8 mouse cellular contexts compared by ENCODE assay signal in genomic region chr4:149220042-149220473, GRCm38 (mm10). TPM values are rescaled to one million over a fixed set of nuclear protein-coding genes. Genes with fewer than 3 reads are reported as not detected.
DNase-seq lines count a peak whose midpoint lies in the region; ATAC-seq and TF ChIP-seq lines count a peak whose summit lies in the region.

No protein-coding gene starts in this region.

- in situ Hi-C loops in ES-E14 (cut with MboI; ENCODE audit: low sequenced_read_pairs in 2 of 2, unreplicated experiment in 2 of 2), result no loop called here

- intact Hi-C loops in left cerebral cortex, postnatal 25 days (cut with DNase I), result no loop called here

- no peaks in the 10 kb centered on the region for H3K9me3 ChIP-seq in ES-E14 (ENCODE audit: control insufficient read depth, insufficient read depth, low read depth, low read length)
- no peaks in the 10 kb centered on the region for H3K9me3 ChIP-seq in forebrain, embryonic 14.5 days (replicated peaks; ENCODE audit: control insufficient read depth, low read length)

- DNase-seq in ES-E14 (ENCODE audit: low read depth, low spot score), result peak; percentile 17
- DNase-seq in cerebellum, adult 11 months, result peak; percentile 60
- peak; percentile 91 for DNase-seq in forebrain, embryonic 14.5 days (ENCODE audit: low spot score)
- DNase-seq in left cerebral cortex, postnatal 25 days (ENCODE audit: low spot score in 2 of 2), result peak; percentile 54 to 72
- DNase-seq in lung, adult 2 months, result no peak
- DNase-seq in T-cell, adult 2 months (ENCODE audit: low spot score), result no peak
- DNase-seq in c-Kit-positive CD71-positive TER-119-positive erythroid progenitor cells, embryonic 14.5 days (ENCODE audit: low spot score), result no peak

- 0 out of 4 replicates have a peak, but pooled peaks cover 0 to 1% of the 10 kb centered on the region in 2 experiments for H3K4me1 ChIP-seq in ES-E14 (ENCODE audit: control insufficient read depth in 2 of 2, insufficient read depth in 2 of 2, low read length in 2 of 2, poor library complexity in 1 of 2)
- peaks cover 16% of the 10 kb centered on the region for H3K4me1 ChIP-seq in forebrain, embryonic 14.5 days (ENCODE audit: control insufficient read depth, insufficient read depth, low read length)
- no peaks in the 10 kb centered on the region for H3K4me1 ChIP-seq in lung, adult 2 months (ENCODE audit: control insufficient read depth, insufficient read depth, low read length)

- no peak overlapping the region for H3K27ac ChIP-seq in ES-E14 (ENCODE audit: insufficient read depth, low read depth, low read length, poor library complexity, severe bottlenecking)
- peak overlapping the region; percentile 78 for H3K27ac ChIP-seq in forebrain, embryonic 14.5 days (ENCODE audit: low read depth, low read length)

- no peaks in the 10 kb centered on the region for H3K27me3 ChIP-seq in forebrain, embryonic 14.5 days (replicated peaks; ENCODE audit: control insufficient read depth, insufficient read depth, low read length)

- no peak for TF ChIP-seq CTCF in lung, adult 2 months (IDR thresholded peaks at IDR 0.05; ENCODE audit: insufficient read depth, low read length)

- H3K4me3 ChIP-seq in ES-E14 (ENCODE audit: insufficient read depth in 1 of 2, low read depth in 1 of 2, low read length in 2 of 2, poor library complexity in 1 of 2, severe bottlenecking in 1 of 2), result no peak overlapping the region
- no peak overlapping the region for H3K4me3 ChIP-seq in forebrain, embryonic 14.5 days (ENCODE audit: low read depth, low read length)
- no peak overlapping the region for H3K4me3 ChIP-seq in lung, adult 2 months (replicated peaks; ENCODE audit: extremely low read depth, low read depth, low read length)

- H3K4me2 ChIP-seq in forebrain, embryonic 14.5 days (ENCODE audit: low read length), result 0 out of 2 replicates have a peak overlapping the region, but pooled peaks have one; percentile 9

- no peak for TF ChIP-seq POLR2A in lung, adult 2 months (IDR thresholded peaks at IDR 0.05; ENCODE audit: borderline replicate concordance, extremely low read depth, low read depth, low read length)

- H3K36me3 ChIP-seq in ES-E14 (ENCODE audit: control insufficient read depth, insufficient read depth, low read length, poor library complexity, severe bottlenecking), result peaks cover 2% of the 10 kb centered on the region; the same call in 1 of the 2 replicates
- peaks cover 89% of the 10 kb centered on the region for H3K36me3 ChIP-seq in forebrain, embryonic 14.5 days (ENCODE audit: control insufficient read depth, insufficient read depth, low read length)

- WGBS in forebrain, embryonic 14.5 days, result 5% methylated on average over 5 of the region's 5 CpGs
- 66% methylated on average over 5 of the region's 5 CpGs for WGBS in lung, adult 2 months

- no peak overlapping the region for H3K9ac ChIP-seq in ES-E14 (ENCODE audit: insufficient read depth, low read depth, low read length, poor library complexity, severe bottlenecking)
- peak overlapping the region; percentile 32 for H3K9ac ChIP-seq in forebrain, embryonic 14.5 days (ENCODE audit: low read length)

- peak; percentile 89 for ATAC-seq in forebrain, embryonic 14.5 days
- no peak for ATAC-seq in megakaryocyte progenitor cell, adult 5-6 weeks (replicated peaks; ENCODE audit: poor library complexity)

TF ChIP-seq in ES-E14, 5 proteins besides CTCF, POLR2A, EP300 and RAD21:
- TF ChIP-seq CHD2 (IDR thresholded peaks at IDR 0.05; ENCODE audit: low read depth, low read length) (no peak), MAFK (IDR thresholded peaks at IDR 0.05; ENCODE audit: insufficient read depth, low read depth, low read length) (no peak), ZC3H11A (IDR thresholded peaks at IDR 0.05; ENCODE audit: borderline replicate concordance, low read depth, low read length) (no peak)

RNA-seq across cellular contexts. Expression of gene Pgd, which starts 53.5 kb away (rescaled TPM):
- total RNA-seq in ES-E14 (2012; rRNA removed), result 62.7 and 63.7 TPM in 2 replicates
- polyA plus RNA-seq in forebrain, embryonic 14.5 days (2014; fragmentation: Nextera tagmentation; extraction: Ambion mirVana), result 46.7 and 48.1 TPM in 2 replicates
- 10 to 100 TPM; 33.1 to 33.5 TPM for total RNA-seq in left cerebral cortex, postnatal 25 days (2021)
- polyA plus RNA-seq in lung, adult 2 months (2012; rRNA removed), result 118 and 184 TPM in 2 replicates
- total RNA-seq in megakaryocyte progenitor cell, adult 5-6 weeks (2015), result 128 and 132 TPM in 2 replicates
- 115 and 133 TPM in 2 replicates for total RNA-seq in megakaryocyte progenitor cell, adult 5-6 weeks (2017)

Comparison
In these comparisons a context has a peak if more than half of its experiments do, and no peak if none do; other contexts are left out.
1. DNase-seq: peak in ES-E14 (single experiment), cerebellum, adult 11 months (single experiment), forebrain, embryonic 14.5 days (single experiment) and left cerebral cortex, postnatal 25 days (2 of 2); none in lung, adult 2 months (single experiment), T-cell, adult 2 months (single experiment) and c-Kit-positive CD71-positive TER-119-positive erythroid progenitor cells, embryonic 14.5 days (single experiment).